Mouse (Mus musculus) midbrain, embryonic 13.5 days (tissue): ENCODE data around the gene Stx8. TPM values are rescaled to one million over a fixed set of nuclear protein-coding genes. Genes with fewer than 3 reads are reported as not detected.

Experiments used
- ATAC-seq: fragments of 200-750 bp; cut with Nextera tagmentation; 2 replicates; pipeline ENCODE4 v1.8.0; 2017; ENCODE audit warnings: mild to moderate bottlenecking, moderate TSS enrichment, moderate library complexity
- H3K27ac ChIP-seq: fragments of 300-500 bp; sonication (generic); 2 replicates; pipeline ENCODE4 v1.5.1; 2015; ENCODE audit warnings: inconsistent platforms, mild to moderate bottlenecking, moderate library complexity
- H3K27me3 ChIP-seq: fragments of 300-500 bp; sonication (generic); 2 replicates; pipeline ENCODE4 v1.6.1; 2015; ENCODE audit warnings: mild to moderate bottlenecking, inconsistent platforms
- H3K36me3 ChIP-seq: fragments of 300-500 bp; sonication (generic); 2 replicates; pipeline ENCODE4 v1.6.1; 2015; ENCODE audit warnings: mild to moderate bottlenecking, inconsistent platforms
- H3K4me1 ChIP-seq: fragments of 300-500 bp; sonication (generic); replicated peaks from 2 replicates; pipeline ENCODE4 v1.6.1; 2015; ENCODE audit warnings: inconsistent platforms
- H3K4me2 ChIP-seq: fragments of 300-500 bp; sonication (generic); replicated peaks from 2 replicates; pipeline ENCODE4 v1.6.1; 2015; ENCODE audit warnings: moderate library complexity, mild to moderate bottlenecking, inconsistent platforms
- H3K4me3 ChIP-seq: fragments of 300-500 bp; sonication (generic); replicated peaks from 2 replicates; pipeline ENCODE4 v1.5.1; 2015; ENCODE audit warnings: mild to moderate bottlenecking, inconsistent platforms
- H3K9ac ChIP-seq: fragments of 300-500 bp; sonication (generic); replicated peaks from 2 replicates; pipeline ENCODE4 v1.6.1; 2015; ENCODE audit warnings: mild to moderate bottlenecking, inconsistent platforms
- H3K9me3 ChIP-seq: fragments of 300-500 bp; sonication (generic); 2 replicates; pipeline ENCODE4 v1.6.1; 2016; ENCODE audit warnings: mild to moderate bottlenecking, inconsistent platforms
- WGBS: fragments of 180-500 bp; shearing (Covaris S2); methylation state at CpG from one replicate; pipeline ENCODE4 v1.1.7; 2015; 5-methylcytosine and 5-hydroxymethylcytosine counted together
- polyA plus RNA-seq: library from polyadenylated mRNA; unstranded; fragments of >200 nt; fragmentation: Nextera tagmentation; extraction: Ambion mirVana; gene quantifications from 2 replicates; pipeline ENCODE4 v1.2.1, GENCODE M21; 2015

The Stx8 gene
- polyA plus RNA-seq, 1 experiment from 2014 or later, result 67.4 TPM

- WGBS, result 20% methylated on average over 11 of the region's 11 CpGs
- H3K4me2 ChIP-seq, result 0 out of 2 replicates have a peak overlapping the region, but pooled peaks have one; percentile 2
- H3K36me3 ChIP-seq, result no peaks in the 10 kb centered on the region
- peaks cover 14% of the 10 kb centered on the region for H3K4me1 ChIP-seq
- no peak overlapping the region for H3K9ac ChIP-seq
- no peaks in the 10 kb centered on the region for H3K9me3 ChIP-seq
- no peak overlapping the region for H3K4me3 ChIP-seq
- peak; percentile 34; the same call in 1 of the 2 replicates for ATAC-seq
- H3K27ac ChIP-seq, result peak overlapping the region; percentile 35
- H3K27me3 ChIP-seq, result no peaks in the 10 kb centered on the region
Observed at GRCm38 (mm10) chr11:68113454-68114100, 147.6 kb downstream of the Stx8 start.

GRCm38 (mm10) chr11:68114202-68114601, 148.2 kb downstream of the Stx8 start:
- peaks cover 19% of the 10 kb centered on the region for H3K4me1 ChIP-seq
- no peak overlapping the region for H3K4me3 ChIP-seq
- peak overlapping the region; percentile 35 for H3K27ac ChIP-seq
- no peaks in the 10 kb centered on the region for H3K36me3 ChIP-seq
- H3K9me3 ChIP-seq, result no peaks in the 10 kb centered on the region
- ATAC-seq, result no peak
- H3K9ac ChIP-seq, result no peak overlapping the region
- H3K27me3 ChIP-seq, result no peaks in the 10 kb centered on the region
- WGBS, result 13% methylated on average over 6 of the region's 6 CpGs
- no peak overlapping the region; the same call in 1 of the 2 replicates for H3K4me2 ChIP-seq

- no peak for ATAC-seq
- Histone ChIP-seq H3K9ac (no peak overlapping the region), H3K9me3 (no peaks in the 10 kb centered on the region), H3K27me3 (no peaks in the 10 kb centered on the region), H3K4me3 (no peak overlapping the region), H3K27ac (no peak overlapping the region), H3K4me1 (peaks cover 36% of the 10 kb centered on the region), H3K4me2 (no peak overlapping the region), H3K36me3 (no peaks in the 10 kb centered on the region)
- 66% methylated on average over 4 of the region's 4 CpGs for WGBS
Observed at GRCm38 (mm10) chr11:68116157-68116556, 150.2 kb downstream of the Stx8 start.

- no peak for ATAC-seq
- H3K9ac ChIP-seq, result no peak overlapping the region
Observed at GRCm38 (mm10) chr11:68117878-68118660, 152.1 kb downstream of the Stx8 start.

GRCm38 (mm10) chr11:68118679-68119078, 152.7 kb downstream of the Stx8 start:
- H3K4me1 ChIP-seq, result peaks cover 42% of the 10 kb centered on the region
- 0 out of 2 replicates have a peak, but pooled peaks cover 2% of the 10 kb centered on the region for H3K27me3 ChIP-seq
- H3K27ac ChIP-seq, result no peak overlapping the region
- H3K36me3 ChIP-seq, result no peaks in the 10 kb centered on the region
- H3K4me2 ChIP-seq, result no peak overlapping the region
- no peak overlapping the region for H3K9ac ChIP-seq
- ATAC-seq, result no peak
- 78% methylated on average over 4 of the region's 4 CpGs for WGBS
- no peak overlapping the region for H3K4me3 ChIP-seq
- no peaks in the 10 kb centered on the region for H3K9me3 ChIP-seq

More at GRCm38 (mm10) chr11:68117878-68118660, 152.1 kb downstream of the Stx8 start:
- no peak overlapping the region for H3K4me3 ChIP-seq
- H3K4me1 ChIP-seq, result peaks cover 47% of the 10 kb centered on the region
- no peak overlapping the region for H3K4me2 ChIP-seq
- WGBS, result 92% methylated on average over 10 of the region's 10 CpGs
- H3K36me3 ChIP-seq, result no peaks in the 10 kb centered on the region
- H3K27ac ChIP-seq, result no peak overlapping the region
- no peaks in the 10 kb centered on the region for H3K9me3 ChIP-seq
- 0 out of 2 replicates have a peak, but pooled peaks cover 2% of the 10 kb centered on the region for H3K27me3 ChIP-seq

- no peak overlapping the region for H3K9ac ChIP-seq
- H3K36me3 ChIP-seq, result no peaks in the 10 kb centered on the region
- no peak overlapping the region for H3K27ac ChIP-seq
- H3K4me3 ChIP-seq, result no peak overlapping the region
- no peak overlapping the region for H3K4me2 ChIP-seq
- no peaks in the 10 kb centered on the region for H3K9me3 ChIP-seq
- H3K4me1 ChIP-seq, result peaks cover 38% of the 10 kb centered on the region
- ATAC-seq, result no peak
- 70% methylated on average over 13 of the region's 13 CpGs for WGBS
- 0 out of 2 replicates have a peak, but pooled peaks cover 2% of the 10 kb centered on the region for H3K27me3 ChIP-seq
Observed at GRCm38 (mm10) chr11:68119136-68119535, 153.1 kb downstream of the Stx8 start.

- Histone ChIP-seq H3K36me3 (no peaks in the 10 kb centered on the region), H3K27me3 (0 out of 2 replicates have a peak, but pooled peaks cover 2% of the 10 kb centered on the region), H3K4me3 (no peak overlapping the region), H3K4me1 (peaks cover 34% of the 10 kb centered on the region), H3K27ac (peak overlapping the region; percentile 58; the same call in 1 of the 2 replicates), H3K9me3 (no peaks in the 10 kb centered on the region), H3K4me2 (no peak overlapping the region), H3K9ac (no peak overlapping the region)
- WGBS, result 9% methylated on average over 6 of the region's 6 CpGs
- ATAC-seq, result no peak
Observed at GRCm38 (mm10) chr11:68121260-68121659, 155.3 kb downstream of the Stx8 start.

- 12% methylated on average over 6 of the region's 6 CpGs for WGBS
- 0 out of 2 replicates have a peak, but pooled peaks cover 2% of the 10 kb centered on the region for H3K27me3 ChIP-seq
- no peaks in the 10 kb centered on the region for H3K9me3 ChIP-seq
- peaks cover 34% of the 10 kb centered on the region for H3K4me1 ChIP-seq
- no peak overlapping the region for H3K4me2 ChIP-seq
- H3K27ac ChIP-seq, result peak overlapping the region; percentile 58
- no peak overlapping the region for H3K4me3 ChIP-seq
- no peak overlapping the region for H3K9ac ChIP-seq
- no peaks in the 10 kb centered on the region for H3K36me3 ChIP-seq
- no peak for ATAC-seq
Observed at GRCm38 (mm10) chr11:68121660-68122059, 155.7 kb downstream of the Stx8 start.

- Histone ChIP-seq H3K4me2 (no peak overlapping the region), H3K27me3 (0 out of 2 replicates have a peak, but pooled peaks cover 2% of the 10 kb centered on the region), H3K27ac (no peak overlapping the region), H3K36me3 (no peaks in the 10 kb centered on the region), H3K9me3 (no peaks in the 10 kb centered on the region), H3K4me1 (peaks cover 12% of the 10 kb centered on the region), H3K4me3 (no peak overlapping the region), H3K9ac (no peak overlapping the region)
- no peak for ATAC-seq
- 84% methylated on average over 9 of the region's 9 CpGs for WGBS
Observed at GRCm38 (mm10) chr11:68126071-68126470, 160.1 kb downstream of the Stx8 start.

GRCm38 (mm10) chr11:68134494-68134893, 168.5 kb downstream of the Stx8 start:
- Histone ChIP-seq H3K4me2 (no peak overlapping the region), H3K27me3 (no peaks in the 10 kb centered on the region), H3K9ac (no peak overlapping the region), H3K9me3 (no peaks in the 10 kb centered on the region), H3K4me1 (no peaks in the 10 kb centered on the region), H3K36me3 (no peaks in the 10 kb centered on the region), H3K27ac (no peak overlapping the region), H3K4me3 (no peak overlapping the region)
- WGBS, result 90% methylated on average over 7 of the region's 7 CpGs
- ATAC-seq, result no peak

- H3K4me3 ChIP-seq, result no peak overlapping the region
- WGBS, result 72% methylated on average over 9 of the region's 9 CpGs
- no peak for ATAC-seq
- no peaks in the 10 kb centered on the region for H3K36me3 ChIP-seq
- H3K27me3 ChIP-seq, result 0 out of 2 replicates have a peak, but pooled peaks cover 2% of the 10 kb centered on the region
- H3K4me2 ChIP-seq, result no peak overlapping the region
- no peak overlapping the region for H3K9ac ChIP-seq
- no peak overlapping the region for H3K27ac ChIP-seq
- no peaks in the 10 kb centered on the region for H3K9me3 ChIP-seq
- no peaks in the 10 kb centered on the region for H3K4me1 ChIP-seq
Observed at GRCm38 (mm10) chr11:68135350-68135749, 169.4 kb downstream of the Stx8 start.

GRCm38 (mm10) chr11:68136687-68137086, 170.7 kb downstream of the Stx8 start:
- H3K36me3 ChIP-seq, result no peaks in the 10 kb centered on the region
- WGBS, result 88% methylated on average over 8 of the region's 8 CpGs
- H3K4me1 ChIP-seq, result no peaks in the 10 kb centered on the region
- H3K4me3 ChIP-seq, result no peak overlapping the region
- ATAC-seq, result no peak
- 0 out of 2 replicates have a peak, but pooled peaks cover 5% of the 10 kb centered on the region for H3K27me3 ChIP-seq
- no peak overlapping the region for H3K27ac ChIP-seq
- no peaks in the 10 kb centered on the region for H3K9me3 ChIP-seq
- no peak overlapping the region for H3K4me2 ChIP-seq
- H3K9ac ChIP-seq, result no peak overlapping the region
